Mouse (Mus musculus): ENCODE data around the gene Pde5a. TPM values are rescaled to one million over a fixed set of nuclear protein-coding genes. Genes with fewer than 3 reads are reported as not detected.

Pde5a gene
- total RNA-seq, 2 experiments from 2014 or later, result 2.3 to 3.0 TPM

DNA sequence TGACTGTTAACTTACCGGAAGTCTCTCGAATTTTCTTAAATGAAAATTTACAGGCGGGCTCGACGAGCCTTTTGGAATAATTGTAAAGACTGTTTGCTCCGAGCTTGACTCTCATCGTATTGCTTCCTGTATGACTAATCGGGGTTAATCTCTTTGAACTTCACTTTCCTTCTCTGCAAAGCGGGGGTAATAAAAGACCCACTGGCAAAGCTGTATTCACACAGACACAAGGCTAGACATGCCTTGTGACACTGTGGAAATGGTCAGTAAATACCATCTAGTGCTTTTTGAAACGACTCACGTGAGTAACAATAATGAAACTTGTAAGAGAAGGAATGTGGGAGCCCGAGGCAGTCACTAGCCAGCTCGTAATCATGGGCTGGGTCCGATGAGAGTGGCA, 35.0 kb downstream of the Pde5a start:
- no peak for DNase-seq

DNA sequence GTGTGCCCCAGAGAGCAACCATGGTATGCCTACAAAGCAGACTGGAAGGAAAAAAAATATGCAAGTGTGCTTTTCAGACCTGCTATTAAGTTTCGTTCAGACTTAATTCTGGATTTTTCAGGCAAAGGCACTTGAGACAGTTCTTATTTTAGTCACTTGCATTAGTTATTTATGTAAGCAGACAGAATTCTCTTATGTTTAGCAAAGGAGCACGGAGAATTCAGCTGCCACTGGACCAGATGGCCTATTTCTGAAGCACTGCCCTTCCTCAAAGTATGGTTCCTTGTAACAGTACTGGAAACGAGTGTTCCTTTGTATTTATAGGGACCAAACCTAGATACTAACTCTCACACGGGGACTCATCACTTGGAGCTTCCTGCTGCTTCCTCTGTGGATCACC, 38.2 kb downstream of the Pde5a start:
- no peak for DNase-seq

DNA sequence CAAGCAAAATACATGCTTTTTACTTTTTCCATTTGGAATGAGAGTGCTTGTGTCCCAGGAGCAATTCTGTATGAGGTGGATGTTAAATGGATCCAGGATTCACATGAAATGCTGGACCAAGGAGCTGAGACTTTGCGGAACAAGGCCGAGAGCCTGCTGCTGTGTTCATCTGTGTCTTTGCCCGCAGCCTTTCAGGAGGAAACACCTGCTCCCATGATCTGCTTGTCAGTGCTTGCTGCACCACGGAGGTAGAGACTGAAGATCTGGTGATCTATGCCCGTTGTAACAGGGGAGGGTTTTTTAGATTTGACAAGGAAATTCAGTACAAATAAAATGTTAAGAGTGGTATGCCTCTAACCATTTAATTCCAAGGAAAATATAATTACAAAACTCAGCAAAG, 39.1 kb downstream of the Pde5a start:
- DNase-seq, result no peak

DNA sequence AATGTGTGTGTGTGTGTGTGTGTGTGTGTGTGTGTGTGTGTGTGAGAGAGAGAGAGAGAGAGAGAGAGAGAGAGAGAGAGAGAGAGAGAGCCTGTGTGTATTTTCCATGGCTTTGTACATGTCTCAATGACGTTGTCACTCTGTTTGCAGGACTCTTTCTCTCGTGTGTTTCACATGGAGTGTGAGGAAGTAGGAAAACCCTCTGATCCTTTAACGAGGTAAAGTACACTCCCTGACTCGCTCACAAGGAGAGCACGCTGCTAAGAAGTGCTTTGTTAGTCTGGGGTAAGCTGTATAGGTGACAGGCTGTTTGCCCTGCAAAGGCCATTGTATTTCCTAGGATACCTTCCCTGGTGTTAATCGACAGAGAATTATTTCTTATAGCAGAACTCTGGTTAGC, 52.7 kb downstream of the Pde5a start:
- DNase-seq, result no peak

DNA sequence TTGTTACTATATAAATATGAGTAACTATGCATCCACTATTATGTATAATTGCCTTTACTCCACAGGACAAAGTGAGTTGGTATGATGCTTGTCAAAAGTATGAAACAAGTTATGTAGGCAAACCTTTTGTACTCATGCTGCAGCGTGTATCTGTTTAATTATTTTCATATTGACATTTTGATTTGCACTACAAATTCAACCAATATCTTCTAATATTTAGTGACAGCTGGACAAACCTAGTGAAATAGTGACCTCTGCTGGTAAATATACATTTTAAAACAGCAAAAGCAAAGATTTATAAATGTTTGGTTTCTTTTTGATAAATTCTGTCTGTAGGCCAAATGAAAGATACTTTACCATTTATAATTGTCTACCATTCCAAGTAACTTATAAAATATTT, 55.5 kb downstream of the Pde5a start:
- DNase-seq, result no peak

- no peak for DNase-seq
Observed at GRCm38 (mm10) chr3:122788314-122788713, 59.6 kb downstream of the Pde5a start.

DNA sequence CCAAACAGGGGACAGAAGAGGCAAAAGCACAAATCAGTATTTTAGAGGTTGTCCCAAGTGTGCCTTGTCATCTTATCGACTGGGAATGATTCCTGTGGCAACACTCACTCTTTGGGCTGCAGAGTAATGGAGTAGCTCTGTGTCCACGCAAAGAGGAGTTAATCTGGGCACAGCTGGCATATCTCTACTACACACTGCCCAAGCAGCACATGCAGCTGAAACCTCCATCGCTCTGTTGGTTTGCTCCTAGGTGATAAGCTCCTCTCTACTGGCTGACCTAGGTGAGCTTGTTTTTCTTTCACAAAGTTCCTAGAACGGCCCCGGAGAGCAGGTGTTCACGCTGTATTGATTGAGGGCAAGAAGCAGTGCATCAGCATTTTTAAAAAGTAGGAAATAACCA, 60.8 kb downstream of the Pde5a start:
- no peak for DNase-seq

GRCm38 (mm10) chr3:122800050-122800449, 71.3 kb downstream of the Pde5a start:
- no peak for DNase-seq

DNA sequence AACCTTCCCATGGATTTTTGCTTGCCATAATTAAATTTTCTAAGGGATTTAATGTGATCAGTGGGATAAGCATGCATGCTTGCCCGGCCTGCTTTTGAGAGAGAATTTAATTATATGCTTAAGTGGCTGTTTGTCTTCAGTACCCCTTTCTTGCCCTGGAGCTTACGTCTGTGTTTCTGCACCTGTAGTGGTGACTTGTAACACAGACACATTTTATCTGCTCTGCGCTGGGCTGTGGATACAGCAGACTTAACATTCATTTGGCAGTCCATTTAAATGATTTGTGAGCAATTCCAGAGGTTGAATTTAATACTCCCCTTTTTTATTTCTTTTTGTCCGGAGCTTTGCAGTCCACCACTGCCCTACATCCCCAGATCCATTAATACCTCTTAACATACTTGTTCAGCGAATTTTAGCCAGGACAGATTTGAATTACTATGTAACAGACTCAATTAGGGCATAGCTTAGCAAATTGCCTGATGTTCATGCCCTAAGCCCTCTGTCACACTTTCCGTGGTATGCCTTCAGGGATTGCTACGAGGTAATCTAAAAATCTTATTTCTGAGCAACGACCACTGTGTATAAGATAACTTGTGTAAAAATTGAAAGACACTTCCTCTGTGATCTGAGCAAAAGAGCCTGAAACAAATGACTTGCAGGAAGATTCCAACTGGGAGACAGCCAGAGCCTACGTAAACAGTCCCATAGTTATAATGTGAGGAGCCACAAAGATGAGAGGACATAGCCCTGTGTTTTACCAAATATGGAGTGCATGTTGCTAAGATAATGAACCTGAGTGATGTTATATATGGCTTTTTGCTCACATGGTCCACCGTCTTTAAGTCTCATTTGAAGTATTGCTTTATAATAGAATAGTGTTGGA, 72.0 kb downstream of the Pde5a start:
- DNase-seq, result no peak

- no peak for DNase-seq
Observed at GRCm38 (mm10) chr3:122801436-122802221, 72.9 kb downstream of the Pde5a start.

- no peak for DNase-seq
Observed at GRCm38 (mm10) chr3:122807313-122807712, 78.6 kb downstream of the Pde5a start.

- no peak for DNase-seq
Observed at GRCm38 (mm10) chr3:122810090-122810863, 81.5 kb downstream of the Pde5a start.

DNA sequence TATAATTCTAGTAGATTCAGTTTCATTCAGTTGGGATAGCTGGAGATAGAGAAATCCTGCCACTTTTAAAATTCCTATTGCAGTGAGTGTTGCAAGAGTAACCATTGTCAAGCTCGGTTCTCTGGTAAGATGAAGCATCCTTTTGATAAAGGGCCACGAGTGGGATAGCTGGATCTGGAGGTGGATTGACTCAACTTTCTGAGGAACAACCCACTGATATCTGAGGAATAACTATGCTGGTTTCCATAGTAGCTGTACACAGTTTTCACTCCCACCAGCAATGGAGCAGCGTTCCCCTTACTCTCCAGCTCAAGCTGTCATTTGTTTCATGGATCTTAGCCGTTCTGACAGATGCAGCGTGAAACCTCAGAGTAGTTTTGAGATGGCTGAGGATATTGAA, 82.2 kb downstream of the Pde5a start:
- DNase-seq, result no peak

GRCm38 (mm10) chr3:122814531-122814930, 85.8 kb downstream of the Pde5a start:
- DNase-seq, result no peak

- DNase-seq, result no peak
Observed at GRCm38 (mm10) chr3:122818282-122818681, 89.5 kb downstream of the Pde5a start.

DNA sequence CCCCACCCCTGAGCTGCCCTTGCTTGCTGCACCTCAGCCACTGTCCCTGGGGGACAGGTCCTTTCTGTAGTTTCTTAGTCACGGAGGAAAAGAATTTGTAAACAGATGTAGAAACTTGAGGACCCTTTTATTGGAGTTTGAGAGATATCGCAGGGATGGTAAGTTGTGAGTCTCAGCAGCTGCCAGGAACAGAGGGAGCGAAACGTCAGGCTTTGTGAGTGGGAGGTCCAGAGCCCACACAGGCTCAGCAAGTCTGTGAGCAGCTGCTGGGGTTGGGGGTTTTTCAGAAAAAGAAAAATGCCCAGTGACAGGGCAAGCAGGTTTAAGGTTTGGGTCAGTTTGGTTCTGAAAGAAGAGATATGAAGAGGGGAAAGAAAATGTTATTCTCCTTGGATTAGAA, 92.0 kb downstream of the Pde5a start:
- no peak for DNase-seq

GRCm38 (mm10) chr3:122828270-122829058, 99.7 kb downstream of the Pde5a start:
- no peak for DNase-seq

DNA sequence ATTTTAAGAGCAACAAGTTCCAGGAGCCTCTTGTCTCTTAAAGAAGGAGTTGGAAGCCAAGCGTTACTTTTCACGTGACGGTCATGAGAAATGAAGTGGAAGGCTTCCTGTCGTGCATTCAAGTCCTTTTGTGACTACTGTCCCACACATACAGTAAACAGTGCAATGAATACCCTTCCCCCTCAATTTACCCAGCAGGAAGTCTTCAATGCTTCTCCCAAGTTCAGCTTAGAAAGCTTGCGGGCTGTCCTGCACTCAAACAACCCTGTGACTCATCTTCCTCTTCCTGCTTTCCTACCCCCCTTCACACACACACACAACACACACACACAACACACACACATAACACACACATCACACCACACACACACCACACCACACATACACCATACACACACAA, 105.8 kb downstream of the Pde5a start:
- DNase-seq, result no peak

DNA sequence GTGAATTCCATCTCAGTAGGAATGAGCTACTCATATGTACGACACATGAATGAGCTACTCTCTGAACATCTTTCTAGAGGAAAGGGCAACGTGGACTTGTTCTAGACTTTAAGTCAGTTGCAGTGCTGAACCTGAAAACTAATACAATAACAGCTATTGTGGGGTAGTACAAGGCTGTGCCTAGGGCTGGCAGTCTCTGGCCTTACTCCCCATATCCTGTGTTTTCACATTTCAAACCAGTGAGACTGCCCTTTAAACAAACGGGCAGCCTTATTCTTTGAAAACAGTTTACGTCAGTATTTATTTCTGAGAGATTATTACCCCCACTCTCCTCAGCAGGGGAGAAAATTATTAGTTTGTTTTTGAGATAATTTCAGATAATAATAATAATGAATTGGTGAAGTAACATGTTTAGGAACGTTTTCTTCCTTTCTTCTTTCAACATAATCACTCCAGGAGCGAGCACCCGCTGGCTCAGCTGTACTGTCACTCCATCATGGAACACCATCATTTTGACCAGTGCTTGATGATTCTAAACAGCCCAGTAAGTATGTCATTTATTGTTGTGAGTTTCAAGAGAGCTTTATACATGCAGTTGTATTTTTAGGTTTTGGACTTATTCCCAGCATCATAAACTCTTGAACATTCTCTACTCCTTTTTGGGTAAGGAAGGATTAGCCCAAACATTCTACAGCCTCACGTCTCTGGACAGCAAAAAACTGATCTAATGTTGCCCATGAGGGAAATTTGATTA, 106.5 kb downstream of the Pde5a start:
- DNase-seq, result no peak

DNA sequence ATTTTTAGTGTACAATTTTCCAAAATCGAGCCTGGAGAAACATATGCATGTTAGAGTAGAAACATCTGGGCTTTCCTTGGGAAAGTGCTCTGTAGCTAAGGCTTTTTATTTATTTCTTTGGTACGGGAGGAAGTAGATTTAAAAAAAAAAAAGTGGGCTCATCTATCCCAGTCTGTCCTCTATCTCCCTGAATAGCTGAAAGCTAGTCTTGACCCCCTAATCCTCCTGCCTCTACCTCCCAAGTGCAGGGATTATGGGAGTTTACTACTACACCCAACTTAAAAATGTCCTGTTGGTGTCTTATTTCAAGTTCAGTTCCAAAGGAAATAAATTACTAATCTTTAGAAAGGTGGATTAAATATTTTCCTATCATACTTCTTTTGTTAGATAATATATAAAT, 108.9 kb downstream of the Pde5a start:
- no peak for DNase-seq

DNA sequence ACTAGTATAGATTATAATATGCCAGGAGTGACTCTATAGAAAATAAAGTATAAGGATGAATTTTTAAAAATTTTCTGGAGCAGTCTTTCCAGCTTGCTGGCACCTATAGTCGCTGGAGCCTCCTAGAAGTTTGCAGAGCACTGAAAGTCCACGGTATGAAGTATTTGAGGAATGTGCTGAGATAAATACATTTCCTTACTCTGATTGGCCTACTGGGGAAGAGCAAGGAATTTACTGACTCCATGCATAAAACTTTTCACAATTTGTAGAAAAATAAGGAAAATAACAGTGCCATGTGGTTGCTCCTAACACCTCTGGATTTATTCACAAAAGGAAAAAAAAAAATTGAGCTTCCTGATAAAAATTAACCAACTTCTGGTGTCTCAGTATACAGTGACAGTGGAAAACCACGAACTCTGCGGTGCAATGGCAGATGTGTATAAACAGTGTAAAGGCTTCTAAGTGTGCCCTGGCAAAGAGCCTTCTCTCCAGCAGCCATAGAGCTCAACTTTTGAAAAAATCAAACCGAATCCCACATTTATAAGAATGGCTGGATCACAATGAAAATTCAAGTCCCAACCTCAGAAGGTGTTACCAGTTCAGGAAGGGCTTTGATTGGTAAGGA, 119.8 kb downstream of the Pde5a start:
- DNase-seq, result no peak
